Comparison of ENCODE assay signal across 9 mouse cellular contexts in the genomic region with DNA sequence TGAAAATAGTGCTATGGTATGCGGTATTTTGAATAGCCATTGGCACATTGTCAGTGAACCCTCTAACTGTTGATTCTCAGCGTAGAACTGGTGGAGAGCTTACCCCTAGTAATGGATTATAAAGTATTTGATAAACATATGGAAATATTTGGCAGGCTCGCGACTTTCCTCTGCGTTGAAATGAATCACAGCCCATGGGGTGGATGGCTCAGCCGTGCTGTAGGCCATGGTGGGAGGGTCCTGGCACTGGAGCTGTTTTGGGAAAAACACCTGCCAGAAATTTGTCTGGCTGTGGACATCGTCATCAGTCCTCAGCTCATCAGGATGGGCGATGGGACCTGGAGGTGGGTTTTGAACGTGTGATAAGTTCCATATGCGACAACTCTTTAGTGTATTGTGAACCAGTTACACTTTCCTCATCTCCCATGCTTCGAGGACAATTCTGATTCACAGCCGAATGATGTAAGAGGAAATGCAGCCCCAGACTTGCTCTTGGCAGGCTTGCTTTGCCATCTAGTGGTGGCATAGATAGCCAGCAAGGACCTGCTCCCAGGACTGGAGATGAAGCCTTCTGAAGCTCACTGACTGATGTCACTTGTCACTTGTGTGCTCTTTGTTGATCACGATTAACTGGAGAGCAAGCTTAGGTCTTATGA. TPM values are rescaled to one million over a fixed set of nuclear protein-coding genes. Genes with fewer than 3 reads are reported as not detected.
A peak's percentile ranks its signal among the peaks of the same experiment; 100 is the strongest.
DNase-seq lines count a peak whose midpoint lies in the region; ATAC-seq and TF ChIP-seq lines count a peak whose summit lies in the region.
"Had no signal": no experiment of that assay in that cellular context is flagged by ENCODE, and none has a peak within 500 bp of the region (broad histone marks: within the 10 kb centered on the region; RNA-seq: fewer than 3 reads in every experiment).

No protein-coding gene starts in this region.

- peak overlapping the region; percentile 26; the same call in 1 of the 2 replicates for H3K4me2 ChIP-seq in forebrain, embryonic 13.5 days

- peak; percentile 25 for DNase-seq in c-Kit-positive CD71-negative TER-119-negative erythroid progenitor cells, embryonic 14.5 days (ENCODE audit: low read depth)
- DNase-seq in heart, postnatal 14 days, result peak; percentile 47 to 71
- DNase-seq in large intestine, adult 2 months (ENCODE audit: low read depth, low spot score), result peak; percentile 16
- peak; percentile 58 to 71 for DNase-seq in lung, adult 18-20 months
- DNase-seq in urinary bladder, postnatal 25 days (ENCODE audit: low spot score), result peak; percentile 35

- TF ChIP-seq CTCF in E14TG2a.4 (conservative IDR thresholded peaks at IDR 0.05; ENCODE audit: low read length), result peak; percentile 52
- peak; percentile 38; the same call in 1 of the 2 replicates for TF ChIP-seq CTCF in olfactory bulb, adult 2 months (IDR thresholded peaks at IDR 0.05; ENCODE audit: insufficient read depth, low read depth, low read length)

- no peak for TF ChIP-seq POLR2A in olfactory bulb, adult 2 months (IDR thresholded peaks at IDR 0.05; ENCODE audit: insufficient read depth, low read depth, low read length)

- intact Hi-C loops in heart, postnatal 14 days (cut with DNase I), result loop anchor here (2.0 to 10.0 kb wide), 2 partner anchors 101 to 153 kb away; no protein-coding TSS in a partner anchor

- H3K27ac ChIP-seq in forebrain, embryonic 13.5 days, result no peak overlapping the region
- no peak overlapping the region for H3K27ac ChIP-seq in olfactory bulb, adult 2 months (ENCODE audit: insufficient read depth, low read depth, low read length)

- H3K9me3 ChIP-seq in E14TG2a.4 (ENCODE audit: low read length), result no peaks in the 10 kb centered on the region
- no peaks in the 10 kb centered on the region for H3K9me3 ChIP-seq in forebrain, embryonic 13.5 days (replicated peaks)

- ATAC-seq in forebrain, embryonic 13.5 days, result peak; percentile 86

- peaks cover 29% of the 10 kb centered on the region for H3K4me1 ChIP-seq in E14TG2a.4 (replicated peaks; ENCODE audit: low read depth, low read length)
- H3K4me1 ChIP-seq in forebrain, embryonic 13.5 days, result peaks cover 10% of the 10 kb centered on the region
- H3K4me1 ChIP-seq in olfactory bulb, adult 2 months (ENCODE audit: control insufficient read depth, insufficient read depth, low read length), result peaks cover 10% of the 10 kb centered on the region; the same call in 1 of the 2 replicates

- H3K36me3 ChIP-seq in E14TG2a.4 (ENCODE audit: insufficient read depth, low read length), result no peaks in the 10 kb centered on the region
- H3K36me3 ChIP-seq in forebrain, embryonic 13.5 days (ENCODE audit: poor library complexity, severe bottlenecking), result no peaks in the 10 kb centered on the region

- H3K9ac ChIP-seq in forebrain, embryonic 13.5 days, result no peak overlapping the region

- no peak overlapping the region for H3K4me3 ChIP-seq in E14TG2a.4 (replicated peaks; ENCODE audit: low read length)
- no peak overlapping the region for H3K4me3 ChIP-seq in forebrain, embryonic 13.5 days
- no peak overlapping the region for H3K4me3 ChIP-seq in olfactory bulb, adult 2 months (ENCODE audit: insufficient read depth, low read depth, low read length)
- H3K4me3 ChIP-seq: erythroblast, embryonic 14.5 days had no signal

- H3K27me3 ChIP-seq in E14TG2a.4 (ENCODE audit: insufficient read depth, low read length), result no peaks in the 10 kb centered on the region
- peaks cover 4% of the 10 kb centered on the region; the same call in 1 of the 2 replicates for H3K27me3 ChIP-seq in forebrain, embryonic 13.5 days

- 35% methylated on average over 13 of the region's 13 CpGs for WGBS in forebrain, embryonic 13.5 days
- 27% methylated on average over 13 of the region's 13 CpGs for WGBS in large intestine, adult 2 months
- WGBS in olfactory bulb, adult 2 months, result 23% methylated on average over 13 of the region's 13 CpGs

RNA-seq across cellular contexts. Expression of a gene that starts 2.6 kb away (rescaled TPM):
- polyA plus RNA-seq in forebrain, embryonic 13.5 days (2015; fragmentation: Nextera tagmentation; extraction: Ambion mirVana), result 0.62 and 0.73 TPM in 2 replicates
- total RNA-seq in heart, postnatal 14 days (2021), result 1 to 10 TPM in 1 of 2 experiments, under 1 TPM in 1; 0.49 to 1.2 TPM
- polyA plus RNA-seq in large intestine, adult 2 months (2012; rRNA removed), result 0.04 and 0.05 TPM in 2 replicates
- not detected in 2 replicates for polyA plus RNA-seq in olfactory bulb, adult 2 months (2012; ENCODE audit: insufficient read depth, insufficient read length, low replicate concordance, missing spikeins)
- polyA plus RNA-seq: erythroblast, embryonic 14.5 days had no signal

RNA-seq across cellular contexts. Expression of a gene that starts 50.3 kb away (rescaled TPM):
- polyA plus RNA-seq in forebrain, embryonic 13.5 days (2015; fragmentation: Nextera tagmentation; extraction: Ambion mirVana), result 8.1 and 9.5 TPM in 2 replicates
- 10 to 100 TPM; 73.0 to 84.6 TPM for total RNA-seq in heart, postnatal 14 days (2021)
- 8.9 and 19.3 TPM in 2 replicates for polyA plus RNA-seq in large intestine, adult 2 months (2012; rRNA removed)
- polyA plus RNA-seq in olfactory bulb, adult 2 months (2012; ENCODE audit: insufficient read depth, insufficient read length, low replicate concordance, missing spikeins), result not detected in 2 replicates
